Mouse (Mus musculus) liver, embryonic 11.5 days (tissue): ENCODE data around the gene Erc2. TPM values are rescaled to one million over a fixed set of nuclear protein-coding genes. Genes with fewer than 3 reads are reported as not detected.

ENCODE experiments used
- ATAC-seq: fragments of 200-750 bp; cut with Nextera tagmentation; replicated peaks from 2 replicates; pipeline ENCODE4 v1.8.0; 2017; ENCODE audit warnings: moderate number of reproducible peaks, mild to moderate bottlenecking, moderate TSS enrichment, moderate library complexity; ENCODE audit not compliant: low FRiP score
- DNase-seq: peaks from one replicate; pipeline ENCODE4 v3.0.0-alpha.2; 2017; ENCODE audit warnings: low spot score
- H3K27ac ChIP-seq: fragments of 300-500 bp; sonication (generic); 2 replicates; pipeline ENCODE4 v1.5.1; 2014; ENCODE audit warnings: mild to moderate bottlenecking, low read depth, low read length, control low read depth
- H3K27me3 ChIP-seq: fragments of 300-500 bp; sonication (generic); replicated peaks from 2 replicates; pipeline ENCODE4 v1.6.1; 2014; ENCODE audit warnings: low read length, mixed read lengths; ENCODE audit not compliant: control insufficient read depth, insufficient read depth
- H3K36me3 ChIP-seq: fragments of 300-500 bp; sonication (generic); 2 replicates; pipeline ENCODE4 v1.6.1; 2014; ENCODE audit warnings: mild to moderate bottlenecking, low read length, moderate library complexity, mixed read lengths; ENCODE audit not compliant: control insufficient read depth, insufficient read depth
- H3K4me1 ChIP-seq: fragments of 300-500 bp; sonication (generic); replicated peaks from 2 replicates; pipeline ENCODE4 v1.6.1; 2014; ENCODE audit warnings: low read length, mixed read lengths; ENCODE audit not compliant: control insufficient read depth, insufficient read depth
- H3K4me2 ChIP-seq: fragments of 300-500 bp; sonication (generic); 2 replicates; pipeline ENCODE4 v1.6.1; 2014; ENCODE audit warnings: mild to moderate bottlenecking, control low read depth, moderate library complexity
- H3K4me3 ChIP-seq: fragments of 300-500 bp; sonication (generic); 2 replicates; pipeline ENCODE4 v1.5.1; 2014; ENCODE audit warnings: low read depth, low read length, control low read depth
- H3K9ac ChIP-seq: fragments of 300-500 bp; sonication (generic); 2 replicates; pipeline ENCODE4 v1.6.1; 2014; ENCODE audit warnings: low read depth, low read length, control low read depth
- H3K9me3 ChIP-seq: fragments of 300-500 bp; sonication (generic); 2 replicates; pipeline ENCODE4 v1.6.1; 2016; ENCODE audit warnings: low read length, inconsistent platforms, mixed read lengths; ENCODE audit not compliant: control insufficient read depth
- WGBS: fragments of 180-500 bp; shearing (Covaris S2); extraction: QIAGEN DNeasy Blood & Tissue Kit; methylation state at CpG from one replicate; pipeline ENCODE4 v1.1.7; 2014; 5-methylcytosine and 5-hydroxymethylcytosine counted together
- polyA plus RNA-seq: library from polyadenylated mRNA; unstranded; fragments of >200 nt; fragmentation: Nextera tagmentation; extraction: Ambion mirVana; gene quantifications from 2 replicates; pipeline ENCODE4 v1.2.1, GENCODE M21; 2014

The Erc2 gene
- polyA plus RNA-seq, 1 experiment from 2014 or later: 1.6 TPM

DNA sequence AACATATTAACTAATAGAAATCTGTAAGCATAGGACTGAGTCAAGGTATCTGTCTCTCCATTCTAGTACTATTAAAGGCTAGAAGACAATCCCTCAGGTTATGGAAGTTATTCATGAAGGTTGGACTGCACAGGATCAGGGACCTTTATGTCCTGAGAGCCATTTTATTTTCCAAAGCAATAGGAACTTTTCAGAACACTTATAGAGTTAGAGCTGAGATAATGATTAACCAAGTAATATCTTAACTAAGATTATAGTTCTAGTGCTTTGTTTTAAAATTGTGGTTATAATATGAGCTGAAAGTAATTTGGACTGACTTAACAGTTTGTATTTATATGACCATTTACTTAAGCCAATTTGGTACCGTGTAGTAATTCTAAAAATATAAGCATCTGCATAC is 217.9 kb downstream of the Erc2 start:
- no peaks in the 10 kb centered on the region for H3K9me3 ChIP-seq
- H3K4me2 ChIP-seq: no peak overlapping the region
- ATAC-seq (no peak), DNase-seq (no peak)
- H3K4me3 ChIP-seq: no peak overlapping the region
- no peak overlapping the region for H3K9ac ChIP-seq
- no peaks in the 10 kb centered on the region for H3K4me1 ChIP-seq
- H3K27ac ChIP-seq: no peak overlapping the region
- H3K27me3 ChIP-seq: no peaks in the 10 kb centered on the region
- H3K36me3 ChIP-seq: no peaks in the 10 kb centered on the region
- WGBS: 84% methylated on average over 1 of the region's 1 CpGs

DNA sequence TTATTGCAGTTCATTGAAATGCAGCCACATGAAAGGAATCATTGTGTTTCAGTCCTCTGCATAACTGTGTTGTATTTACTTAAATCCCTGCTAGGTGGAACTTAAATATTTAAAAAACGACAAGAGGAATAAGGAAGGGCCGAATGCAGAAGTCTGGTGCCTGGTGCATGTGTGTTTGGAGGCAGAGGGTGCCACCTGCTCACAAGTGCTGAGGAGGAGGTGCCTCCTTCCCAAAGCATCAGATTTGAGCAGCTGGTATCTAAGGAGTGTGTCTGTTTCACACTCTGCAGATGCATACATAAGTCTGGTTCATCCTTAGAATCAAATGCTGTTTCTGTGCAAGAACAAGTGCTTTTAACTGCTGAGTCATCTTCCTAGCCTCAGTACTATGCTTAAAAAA is 224.6 kb downstream of the Erc2 start:
- no peak overlapping the region for H3K27ac ChIP-seq
- ATAC-seq (no peak), DNase-seq (no peak)
- no peaks in the 10 kb centered on the region for H3K9me3 ChIP-seq
- 66% methylated on average over 2 of the region's 2 CpGs for WGBS
- H3K36me3 ChIP-seq: no peaks in the 10 kb centered on the region
- H3K4me1 ChIP-seq: no peaks in the 10 kb centered on the region
- no peak overlapping the region for H3K4me3 ChIP-seq
- H3K27me3 ChIP-seq: no peaks in the 10 kb centered on the region
- H3K9ac ChIP-seq: no peak overlapping the region
- H3K4me2 ChIP-seq: no peak overlapping the region

DNA sequence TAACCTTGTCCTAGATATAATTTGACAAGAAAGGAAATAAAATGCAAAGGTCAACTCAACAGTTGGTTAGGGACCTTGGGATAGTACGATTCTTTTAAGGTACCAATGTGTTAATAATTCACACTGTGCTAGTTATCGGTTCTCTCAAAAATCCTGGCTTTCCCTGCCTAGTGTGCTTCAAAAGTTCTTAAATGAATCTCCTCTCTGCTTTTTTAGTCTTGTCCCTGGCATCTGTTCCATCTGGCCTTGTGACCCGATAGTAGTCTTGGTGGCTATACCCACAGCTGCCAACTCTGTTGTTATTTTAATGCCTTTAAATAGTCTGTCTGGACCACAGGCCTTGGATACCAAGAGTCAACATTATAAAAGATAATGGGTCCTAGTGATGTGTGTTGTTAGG is 225.1 kb downstream of the Erc2 start:
- no peaks in the 10 kb centered on the region for H3K9me3 ChIP-seq
- ATAC-seq (no peak), DNase-seq (no peak)
- WGBS: 85% methylated on average over 3 of the region's 3 CpGs
- H3K27ac ChIP-seq: no peak overlapping the region
- H3K4me3 ChIP-seq: no peak overlapping the region
- no peak overlapping the region for H3K9ac ChIP-seq
- no peaks in the 10 kb centered on the region for H3K4me1 ChIP-seq
- no peaks in the 10 kb centered on the region for H3K27me3 ChIP-seq
- H3K4me2 ChIP-seq: no peak overlapping the region
- H3K36me3 ChIP-seq: no peaks in the 10 kb centered on the region

DNA sequence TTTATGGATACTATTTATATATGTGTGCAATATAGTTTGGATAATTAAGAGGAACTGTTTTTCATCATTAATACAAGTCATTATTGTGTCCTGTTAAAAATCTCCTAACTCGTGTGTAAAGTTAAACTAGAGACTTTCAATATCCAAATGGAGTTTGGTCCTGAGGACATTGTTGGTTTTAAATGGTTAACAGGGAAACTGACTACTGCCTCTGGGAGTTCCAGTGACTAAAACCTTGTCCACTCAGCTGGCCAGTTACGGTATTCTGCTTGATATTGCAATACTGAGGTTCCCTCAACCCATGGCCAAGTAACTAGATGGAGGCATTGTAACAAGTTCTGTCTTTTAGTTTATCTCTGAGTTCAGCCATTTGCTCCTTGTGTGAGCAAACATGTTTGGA is 229.0 kb downstream of the Erc2 start:
- Histone ChIP-seq H3K4me3 (no peak overlapping the region), H3K4me2 (no peak overlapping the region), H3K27ac (no peak overlapping the region), H3K4me1 (no peaks in the 10 kb centered on the region), H3K9ac (no peak overlapping the region), H3K9me3 (no peaks in the 10 kb centered on the region), H3K36me3 (no peaks in the 10 kb centered on the region), H3K27me3 (no peaks in the 10 kb centered on the region)
- 71% methylated on average over 2 of the region's 2 CpGs for WGBS
- DNase-seq (no peak), ATAC-seq (no peak)

DNA sequence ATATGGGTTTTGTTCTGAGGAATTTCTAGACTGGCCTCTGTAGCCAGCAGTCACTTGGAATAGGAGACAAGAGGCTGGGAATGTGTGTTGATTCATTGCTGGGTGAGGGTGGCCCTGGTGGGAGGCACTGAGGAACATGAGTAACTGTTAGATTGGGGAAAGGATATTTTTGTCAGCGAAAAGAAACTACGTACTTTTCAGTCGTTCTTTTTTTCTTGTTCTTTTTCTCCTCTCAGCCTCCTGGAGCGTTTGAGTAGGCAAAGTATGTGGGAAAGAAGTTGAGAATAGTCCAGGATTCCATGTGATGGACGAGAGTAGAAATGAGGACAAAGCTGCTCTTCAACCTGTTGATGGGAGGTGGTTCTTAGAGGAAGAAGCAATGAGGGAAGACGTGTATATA is 230.4 kb downstream of the Erc2 start:
- ATAC-seq: no peak
- H3K4me3 ChIP-seq: no peak overlapping the region
- no peaks in the 10 kb centered on the region for H3K9me3 ChIP-seq
- no peak for DNase-seq
- H3K9ac ChIP-seq: no peak overlapping the region
- H3K27ac ChIP-seq: no peak overlapping the region
- no peaks in the 10 kb centered on the region for H3K27me3 ChIP-seq
- 81% methylated on average over 6 of the region's 6 CpGs for WGBS
- no peak overlapping the region for H3K4me2 ChIP-seq
- H3K36me3 ChIP-seq: no peaks in the 10 kb centered on the region
- H3K4me1 ChIP-seq: no peaks in the 10 kb centered on the region

DNA sequence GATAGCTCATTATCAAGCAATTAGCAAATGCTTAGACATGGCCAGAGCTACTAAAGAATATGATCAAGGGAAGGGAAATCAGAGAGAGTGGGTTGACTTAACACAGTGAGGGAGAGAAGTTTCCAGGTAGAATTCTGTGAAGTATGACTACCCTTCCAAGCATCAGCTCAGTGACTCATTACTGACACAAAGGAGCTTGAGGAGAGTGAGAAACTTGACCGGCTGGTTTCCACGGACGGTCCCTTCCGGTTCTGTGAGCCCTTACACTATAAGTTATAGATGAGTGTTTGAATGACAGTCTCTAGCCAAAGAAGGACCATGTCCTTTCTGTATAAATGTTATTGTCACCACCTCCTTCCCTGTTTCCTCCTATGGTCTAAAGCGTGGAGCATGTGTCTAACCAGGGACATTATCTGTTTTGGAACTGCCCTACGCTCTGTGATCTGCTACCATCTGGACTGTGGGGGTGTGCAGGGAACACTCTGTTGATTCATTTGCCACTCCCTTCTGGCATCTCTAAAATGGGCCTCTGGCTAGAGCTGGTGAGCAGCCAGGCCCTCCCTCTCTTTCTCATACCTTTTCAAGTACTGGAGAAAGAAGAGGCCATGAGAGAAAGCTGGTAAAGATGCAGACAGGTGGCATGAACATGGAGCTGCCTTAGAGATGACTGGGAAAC is 238.3 kb downstream of the Erc2 start:
- Histone ChIP-seq H3K27me3 (no peaks in the 10 kb centered on the region), H3K36me3 (no peaks in the 10 kb centered on the region), H3K4me3 (no peak overlapping the region), H3K27ac (no peak overlapping the region), H3K4me2 (no peak overlapping the region), H3K9me3 (no peaks in the 10 kb centered on the region), H3K9ac (no peak overlapping the region), H3K4me1 (no peaks in the 10 kb centered on the region)
- WGBS: 85% methylated on average over 6 of the region's 6 CpGs
- no peak for DNase-seq
- no peak for ATAC-seq

DNA sequence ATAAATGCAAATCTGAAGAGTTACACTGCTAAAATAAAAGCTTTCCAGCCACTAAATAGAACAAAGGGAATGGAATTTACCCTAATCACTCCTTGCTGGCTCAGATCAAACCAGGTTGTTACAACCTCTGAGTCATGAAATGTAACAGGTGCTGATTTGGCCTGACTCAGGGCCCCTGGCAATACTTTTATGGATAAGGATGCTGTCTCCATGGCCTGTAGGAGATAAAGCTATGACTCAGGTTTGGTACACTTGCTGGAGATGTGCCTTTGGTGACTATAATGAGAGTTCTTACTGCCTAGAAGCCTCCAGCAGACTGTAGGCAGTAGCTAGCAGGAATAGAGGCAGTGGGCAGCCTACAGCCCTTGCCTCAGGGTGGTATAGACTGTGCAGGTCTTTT is 240.1 kb downstream of the Erc2 start:
- Histone ChIP-seq H3K4me3 (no peak overlapping the region), H3K9ac (no peak overlapping the region), H3K4me2 (no peak overlapping the region), H3K4me1 (no peaks in the 10 kb centered on the region), H3K27ac (no peak overlapping the region), H3K36me3 (no peaks in the 10 kb centered on the region), H3K9me3 (no peaks in the 10 kb centered on the region), H3K27me3 (no peaks in the 10 kb centered on the region)
- no peak for ATAC-seq
- no peak for DNase-seq

DNA sequence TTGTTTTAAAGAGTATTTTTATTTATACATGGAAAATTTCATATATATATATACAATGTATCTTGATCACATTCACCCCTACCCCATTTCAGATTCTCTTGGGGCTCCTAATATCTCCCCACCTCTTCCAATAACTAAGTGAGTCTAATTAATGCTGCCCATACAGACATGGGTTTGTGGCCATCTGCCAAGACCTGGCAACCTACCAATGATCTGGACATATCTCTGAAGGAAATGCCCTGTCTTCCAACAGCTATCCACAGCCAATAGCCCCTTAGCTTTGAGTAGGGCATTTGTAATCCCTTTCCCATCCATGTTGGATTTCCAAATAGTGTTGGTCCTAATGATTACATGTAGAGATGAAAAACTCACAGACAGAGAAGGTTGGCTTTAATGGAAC is 245.2 kb downstream of the Erc2 start:
- no peaks in the 10 kb centered on the region for H3K36me3 ChIP-seq

DNA sequence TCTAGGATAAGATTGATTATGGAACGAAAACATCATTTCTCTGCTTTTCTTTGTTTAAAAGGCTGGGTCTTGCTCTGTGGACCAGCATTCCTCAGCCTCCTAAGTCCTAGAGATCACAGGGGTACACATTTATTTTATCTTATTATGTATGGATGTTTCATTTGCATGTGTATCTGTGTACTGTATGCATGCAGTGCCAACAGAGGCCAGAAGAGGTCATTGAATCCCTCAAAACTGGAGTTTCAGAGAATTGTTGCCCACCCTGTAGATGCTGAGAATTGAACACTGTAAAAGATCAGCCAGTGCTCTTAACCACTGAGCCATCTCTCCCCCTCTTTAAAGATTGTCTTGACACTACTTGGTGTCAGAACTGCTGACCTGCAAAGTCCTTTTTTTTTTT is 251.4 kb downstream of the Erc2 start:
- Histone ChIP-seq H3K27ac (no peak overlapping the region), H3K4me2 (no peak overlapping the region), H3K4me1 (no peaks in the 10 kb centered on the region), H3K36me3 (no peaks in the 10 kb centered on the region), H3K27me3 (no peaks in the 10 kb centered on the region), H3K9me3 (no peaks in the 10 kb centered on the region), H3K4me3 (no peak overlapping the region), H3K9ac (no peak overlapping the region)
- no peak for ATAC-seq
- no peak for DNase-seq
- 68% methylated on average over 1 of the region's 1 CpGs for WGBS

More for the DNA sequence above, 245.2 kb downstream of the Erc2 start:
- H3K4me3 ChIP-seq: no peak overlapping the region
- H3K4me2 ChIP-seq: no peak overlapping the region
- no peaks in the 10 kb centered on the region for H3K4me1 ChIP-seq
- H3K27ac ChIP-seq: no peak overlapping the region
- DNase-seq: no peak
- H3K27me3 ChIP-seq: no peaks in the 10 kb centered on the region
- no peaks in the 10 kb centered on the region for H3K9me3 ChIP-seq
- ATAC-seq: no peak
- no peak overlapping the region for H3K9ac ChIP-seq
